Mouse (Mus musculus): ENCODE data around the gene Ssh1.

GRCm38 (mm10) chr5:113986182-113986961, 7.3 kb downstream of the Ssh1 start:
- TF ChIP-seq CTCF (IDR thresholded peaks at IDR 0.05; ENCODE audit: borderline replicate concordance, extremely low read depth, insufficient read depth, insufficient read length) (no peak), POLR2A (IDR thresholded peaks at IDR 0.05; ENCODE audit: borderline replicate concordance, extremely low read depth, insufficient read depth, insufficient read length, poor library complexity, severe bottlenecking) (no peak)

Measured in brain, embryonic 14.5 days (tissue).